Mouse (Mus musculus): ENCODE measurements around the gene Sema7a. TPM values are rescaled to one million over a fixed set of nuclear protein-coding genes. Genes with fewer than 3 reads are reported as not detected.

Gene Sema7a
- polyA plus RNA-seq (2011; ENCODE audit: insufficient read length, low read depth, missing spikeins), result 6.5 and 17.5 TPM in 2 replicates

DNA sequence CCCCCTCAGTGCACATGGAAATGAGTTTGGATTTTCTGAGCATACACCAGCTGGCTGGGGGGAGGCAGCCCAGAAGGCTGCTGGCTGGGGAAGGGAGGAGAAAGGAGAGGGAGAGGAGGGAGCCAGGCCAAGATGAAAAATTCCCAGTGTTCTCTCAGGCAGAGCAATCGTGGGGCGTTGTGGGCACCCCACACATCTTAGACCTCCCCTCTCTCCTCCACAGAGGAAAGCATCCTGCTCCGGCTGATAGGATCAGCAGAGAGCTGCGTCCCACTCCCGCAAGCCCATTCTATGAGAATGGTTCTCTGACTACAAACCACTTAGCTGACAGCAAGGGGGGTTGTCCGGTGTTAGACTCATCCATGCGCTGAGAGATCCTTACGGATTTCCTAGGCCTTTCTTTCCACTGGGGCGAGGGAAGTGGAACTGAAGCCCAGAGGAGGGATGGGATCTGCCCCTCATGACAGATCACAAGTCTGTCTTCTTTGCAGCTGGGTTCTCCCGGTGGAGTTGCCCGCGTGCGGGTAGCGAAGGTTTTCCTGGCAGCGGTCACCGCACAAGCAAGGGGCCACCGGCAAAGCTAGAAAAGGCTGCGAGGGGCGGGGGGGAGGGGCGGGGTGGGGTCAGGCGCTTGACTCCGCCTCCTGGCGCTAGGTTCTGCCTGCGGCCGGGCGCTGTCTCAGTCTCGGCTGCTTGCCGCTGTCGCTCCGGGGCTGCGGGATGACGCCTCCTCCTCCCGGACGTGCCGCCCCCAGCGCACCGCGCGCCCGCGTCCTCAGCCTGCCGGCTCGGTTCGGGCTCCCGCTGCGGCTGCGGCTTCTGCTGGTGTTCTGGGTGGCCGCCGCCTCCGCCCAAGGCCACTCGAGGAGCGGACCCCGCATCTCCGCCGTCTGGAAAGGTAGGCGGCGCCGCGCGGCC, at the start of gene Sema7a:
Sema7a (plus strand) TSS at position 682 of the 918 bp plus-strand sequence.
- Histone ChIP-seq H3K27ac (ENCODE audit: insufficient read depth, low read length) (peak within 1 kb of the TSS; percentile 42; the same call in 1 of the 2 replicates), H3K4me3 (ENCODE audit: insufficient read depth, low read length) (peak within 1 kb of the TSS; percentile 63)
- TF ChIP-seq POLR2A (IDR thresholded peaks at IDR 0.05; ENCODE audit: low read depth, low read length), result peak; percentile 80; the same call in 1 of the 2 replicates
- no peak for TF ChIP-seq CTCF (IDR thresholded peaks at IDR 0.05; ENCODE audit: borderline replicate concordance, insufficient read depth, low read length)

DNA sequence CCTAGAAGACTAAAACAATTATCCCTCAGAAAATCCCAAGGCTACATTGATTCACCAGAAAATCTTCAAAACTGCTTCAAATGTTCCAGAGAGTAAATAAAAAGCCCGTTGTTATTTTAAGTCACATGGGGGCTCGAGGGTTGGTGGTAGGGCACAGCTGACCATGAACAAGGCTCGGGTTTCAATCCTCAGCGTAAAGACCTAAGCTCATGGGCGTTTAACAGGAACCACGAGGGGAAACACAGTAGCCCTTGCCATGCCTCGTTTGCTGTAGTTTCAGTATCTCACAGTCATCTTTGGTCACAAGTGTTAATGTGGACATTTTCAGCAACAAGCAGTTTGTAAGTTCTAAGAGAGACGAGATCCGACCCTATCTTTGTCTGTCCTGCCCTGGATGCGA, 39.4 kb upstream of the Sema7a start:
- TF ChIP-seq CTCF (IDR thresholded peaks at IDR 0.05; ENCODE audit: borderline replicate concordance, insufficient read depth, low read length), result no peak
- H3K27ac ChIP-seq (ENCODE audit: insufficient read depth, low read length), result no peak overlapping the region
- no peak overlapping the region for H3K4me3 ChIP-seq (ENCODE audit: insufficient read depth, low read length)
- H3K4me1 ChIP-seq (ENCODE audit: control insufficient read depth, insufficient read depth, low read length), result no peaks in the 10 kb centered on the region

More for the DNA sequence above, at the start of gene Sema7a:
- peaks cover 10% of the 10 kb centered on the region for H3K4me1 ChIP-seq (ENCODE audit: control insufficient read depth, insufficient read depth, low read length)

DNA sequence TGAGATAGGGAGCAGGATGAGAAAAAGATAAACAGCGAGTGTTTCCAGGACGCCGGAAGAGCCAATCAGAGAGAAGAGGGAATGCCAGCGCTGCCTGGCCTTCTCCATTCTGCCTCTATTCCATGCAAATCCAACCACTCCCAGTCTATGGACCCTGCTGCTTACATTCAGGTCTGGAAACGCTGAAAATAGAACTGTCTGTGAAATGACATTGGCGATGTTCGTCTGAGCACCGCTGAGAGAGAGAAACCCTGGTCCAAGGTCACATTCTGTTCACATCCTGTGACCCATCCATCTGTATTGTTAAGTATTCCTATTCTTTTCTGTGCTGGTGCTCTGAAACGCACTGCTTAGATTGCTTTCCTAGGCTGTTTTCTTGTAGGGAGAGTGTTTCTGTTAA, 38.7 kb upstream of the Sema7a start:
- no peak overlapping the region for H3K4me3 ChIP-seq (ENCODE audit: insufficient read depth, low read length)
- no peaks in the 10 kb centered on the region for H3K4me1 ChIP-seq (ENCODE audit: control insufficient read depth, insufficient read depth, low read length)
- no peak overlapping the region for H3K27ac ChIP-seq (ENCODE audit: insufficient read depth, low read length)
- TF ChIP-seq POLR2A (IDR thresholded peaks at IDR 0.05; ENCODE audit: low read depth, low read length), result no peak
- no peak for TF ChIP-seq CTCF (IDR thresholded peaks at IDR 0.05; ENCODE audit: borderline replicate concordance, insufficient read depth, low read length)

DNA sequence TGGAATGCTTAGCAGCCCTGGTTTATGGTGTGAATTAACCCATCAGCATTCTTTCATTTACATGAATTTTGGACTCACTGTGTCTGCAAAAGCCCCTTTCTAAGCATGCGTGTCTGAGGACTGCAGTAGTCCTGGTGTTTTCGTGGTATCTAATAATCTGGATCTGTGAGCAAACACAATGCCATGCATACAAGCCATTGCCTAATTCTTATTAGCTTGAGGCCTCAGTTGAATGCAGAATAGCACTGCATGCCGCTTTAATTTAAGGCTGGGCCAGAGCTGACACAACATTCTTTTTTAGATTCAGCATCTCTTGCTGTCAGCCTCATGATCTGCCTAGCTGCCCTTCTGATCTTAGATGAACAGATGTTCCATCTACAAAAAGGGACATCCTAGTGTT, 38.3 kb upstream of the Sema7a start:
- no peak for TF ChIP-seq CTCF (IDR thresholded peaks at IDR 0.05; ENCODE audit: borderline replicate concordance, insufficient read depth, low read length)
- no peak for TF ChIP-seq POLR2A (IDR thresholded peaks at IDR 0.05; ENCODE audit: low read depth, low read length)
- Histone ChIP-seq H3K4me3 (ENCODE audit: insufficient read depth, low read length) (no peak overlapping the region), H3K27ac (ENCODE audit: insufficient read depth, low read length) (no peak overlapping the region)

DNA sequence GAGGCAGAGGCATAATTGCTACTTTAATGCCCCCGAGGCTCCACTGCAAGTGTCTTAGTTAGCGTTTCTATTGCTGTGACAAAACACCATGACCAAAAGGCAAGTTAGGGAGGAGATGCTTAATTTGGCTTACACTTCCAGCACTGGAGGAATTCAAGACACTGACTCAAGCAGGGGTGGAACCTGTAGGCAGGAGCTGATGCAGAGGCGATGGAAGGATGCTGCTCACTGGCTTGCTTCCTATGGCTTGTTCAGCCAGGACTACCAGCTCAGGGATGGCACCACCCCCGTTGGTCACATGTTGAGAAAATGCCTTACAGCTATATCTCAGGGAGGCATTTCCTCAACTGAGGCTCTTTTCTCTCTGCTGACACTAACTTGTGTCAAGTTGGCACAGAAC, 37.8 kb upstream of the Sema7a start:
- H3K4me1 ChIP-seq (ENCODE audit: control insufficient read depth, insufficient read depth, low read length), result no peaks in the 10 kb centered on the region
- no peak overlapping the region for H3K27ac ChIP-seq (ENCODE audit: insufficient read depth, low read length)
- TF ChIP-seq POLR2A (IDR thresholded peaks at IDR 0.05; ENCODE audit: low read depth, low read length) (no peak), CTCF (IDR thresholded peaks at IDR 0.05; ENCODE audit: borderline replicate concordance, insufficient read depth, low read length) (no peak)
- no peak overlapping the region for H3K4me3 ChIP-seq (ENCODE audit: insufficient read depth, low read length)

More for the DNA sequence above, 38.3 kb upstream of the Sema7a start:
- no peaks in the 10 kb centered on the region for H3K4me1 ChIP-seq (ENCODE audit: control insufficient read depth, insufficient read depth, low read length)

DNA sequence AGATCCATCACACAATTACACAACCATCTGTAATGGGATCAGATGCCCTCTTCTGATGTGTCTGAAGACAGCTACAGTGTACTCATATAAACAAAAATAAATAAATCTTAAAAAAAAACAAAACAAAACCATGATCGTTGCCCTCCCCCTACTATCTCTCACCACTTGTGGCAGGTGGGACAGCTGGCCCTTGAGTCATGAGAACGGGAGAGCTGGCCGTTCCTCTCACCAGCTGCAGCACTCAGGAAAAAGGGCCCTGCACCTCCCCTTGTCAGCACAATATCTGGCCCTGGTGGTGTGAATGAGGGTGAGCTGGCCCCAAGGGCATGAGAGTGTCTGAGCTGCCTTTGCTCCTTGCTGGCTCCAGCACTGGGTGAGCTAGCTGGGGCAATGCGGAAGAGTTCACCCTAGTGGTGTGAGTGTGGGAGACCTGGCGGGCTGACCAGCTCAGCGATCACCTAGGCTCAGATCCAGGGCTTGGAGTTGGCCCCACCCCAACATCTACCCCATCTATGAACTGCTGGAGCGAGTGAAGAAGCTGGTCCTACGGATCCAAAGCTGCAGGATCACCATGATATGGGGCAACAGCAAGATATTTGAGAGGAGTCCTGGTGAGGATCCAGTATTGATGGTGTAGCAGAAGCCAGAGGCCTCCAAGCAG, 36.2 kb upstream of the Sema7a start:
- Histone ChIP-seq H3K27ac (ENCODE audit: insufficient read depth, low read length) (no peak overlapping the region), H3K4me3 (ENCODE audit: insufficient read depth, low read length) (no peak overlapping the region), H3K4me1 (ENCODE audit: control insufficient read depth, insufficient read depth, low read length) (no peaks in the 10 kb centered on the region)
- TF ChIP-seq CTCF (IDR thresholded peaks at IDR 0.05; ENCODE audit: borderline replicate concordance, insufficient read depth, low read length) (no peak), POLR2A (IDR thresholded peaks at IDR 0.05; ENCODE audit: low read depth, low read length) (no peak)

DNA sequence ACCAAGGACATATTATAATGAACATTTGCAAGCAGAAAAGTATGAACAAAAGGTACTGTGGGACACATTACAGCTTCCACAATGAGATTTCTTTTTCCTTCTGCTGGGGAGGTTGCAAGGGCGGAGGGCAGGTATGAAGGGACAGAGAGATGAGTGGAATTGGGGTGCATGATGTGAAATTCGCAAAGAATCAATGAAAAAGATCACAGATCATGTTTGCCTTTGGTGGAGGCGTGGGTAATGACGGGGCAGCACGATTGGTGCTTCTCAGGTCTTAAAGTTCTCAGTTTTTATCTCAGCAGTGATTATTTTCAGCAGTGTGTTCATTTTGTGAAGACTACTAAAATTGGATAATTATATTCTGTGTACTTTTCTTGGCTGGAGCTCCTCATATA, 35.7 kb upstream of the Sema7a start:
- H3K4me3 ChIP-seq (ENCODE audit: insufficient read depth, low read length), result no peak overlapping the region
- no peaks in the 10 kb centered on the region for H3K4me1 ChIP-seq (ENCODE audit: control insufficient read depth, insufficient read depth, low read length)
- TF ChIP-seq CTCF (IDR thresholded peaks at IDR 0.05; ENCODE audit: borderline replicate concordance, insufficient read depth, low read length) (no peak), POLR2A (IDR thresholded peaks at IDR 0.05; ENCODE audit: low read depth, low read length) (no peak)
- H3K27ac ChIP-seq (ENCODE audit: insufficient read depth, low read length), result no peak overlapping the region

DNA sequence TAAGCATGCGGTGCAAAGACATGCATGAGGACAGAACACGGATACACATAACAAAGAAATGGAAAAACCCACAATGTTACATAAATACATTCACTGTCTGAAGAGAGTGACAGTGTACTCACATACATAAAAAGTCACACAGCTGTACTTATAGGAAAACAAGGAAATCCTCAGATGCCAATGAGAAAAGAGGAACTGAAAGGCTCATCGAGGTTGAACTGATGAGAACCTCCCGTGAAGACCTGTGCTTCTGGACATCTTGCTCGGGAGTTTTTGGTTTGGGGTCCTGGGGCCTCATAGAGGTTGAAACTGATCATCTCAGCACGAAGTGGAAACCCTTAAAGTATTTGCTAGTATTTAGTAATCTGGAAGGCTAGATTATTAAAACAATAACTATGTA, 32.7 kb upstream of the Sema7a start:
- peaks cover 4% of the 10 kb centered on the region for H3K4me1 ChIP-seq (ENCODE audit: control insufficient read depth, insufficient read depth, low read length)
- H3K4me3 ChIP-seq (ENCODE audit: insufficient read depth, low read length), result no peak overlapping the region
- H3K27ac ChIP-seq (ENCODE audit: insufficient read depth, low read length), result no peak overlapping the region
- TF ChIP-seq CTCF (IDR thresholded peaks at IDR 0.05; ENCODE audit: borderline replicate concordance, insufficient read depth, low read length) (no peak), POLR2A (IDR thresholded peaks at IDR 0.05; ENCODE audit: low read depth, low read length) (no peak)

DNA sequence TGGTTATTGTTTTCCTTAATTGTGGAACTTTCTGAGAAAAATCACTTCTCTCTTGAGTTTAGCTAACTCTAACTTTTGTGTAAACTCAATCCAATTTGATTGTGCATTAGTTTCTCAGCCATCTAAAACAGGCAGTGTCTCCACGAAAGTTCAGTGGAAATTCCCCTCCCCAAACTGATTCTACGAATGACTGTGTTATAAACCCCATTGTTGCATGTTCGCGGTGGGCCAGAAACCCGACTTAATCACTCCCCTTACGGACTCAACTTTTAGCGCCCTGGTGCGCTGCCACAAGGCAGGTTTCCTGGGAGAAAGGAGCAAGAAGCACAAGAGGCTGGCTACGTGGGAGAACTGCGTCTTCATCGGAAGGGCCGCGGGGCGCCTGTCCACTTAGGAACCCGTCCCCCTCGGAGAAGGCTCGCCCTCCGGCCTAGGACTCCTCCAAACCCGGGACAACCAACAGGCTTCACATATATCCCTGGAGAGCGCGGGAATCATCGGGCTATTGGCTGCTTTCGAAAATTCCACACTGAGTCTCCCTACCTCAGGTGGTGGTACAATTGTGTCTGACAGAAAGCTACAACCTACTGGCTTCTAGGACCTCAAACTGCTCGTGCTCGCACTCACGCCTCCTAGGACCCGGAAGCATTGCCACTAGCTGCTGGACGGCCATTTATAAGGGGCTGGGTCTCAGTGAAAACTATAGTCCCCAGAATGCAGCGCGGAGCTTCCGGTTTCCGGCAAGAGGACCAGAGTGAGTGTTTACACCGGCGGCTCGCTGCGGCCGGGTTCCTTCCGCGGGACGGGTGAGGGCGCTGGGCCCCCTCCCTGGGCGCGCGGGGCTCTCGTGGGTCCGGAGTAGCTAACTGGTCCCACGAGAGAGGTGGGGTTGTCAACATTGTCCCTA, 29.4 kb upstream of the Sema7a start, which contains the start of gene Ubl7:
Ubl7 (plus strand) TSS at position 726 of the 907 bp plus-strand sequence.
- TF ChIP-seq CTCF (IDR thresholded peaks at IDR 0.05; ENCODE audit: borderline replicate concordance, insufficient read depth, low read length) (no peak), POLR2A (IDR thresholded peaks at IDR 0.05; ENCODE audit: low read depth, low read length) (peak; percentile 97)
- Histone ChIP-seq H3K4me1 (ENCODE audit: control insufficient read depth, insufficient read depth, low read length) (peaks cover 4% of the 10 kb centered on the region), H3K27ac (ENCODE audit: insufficient read depth, low read length) (peak within 1 kb of the TSS; percentile 60), H3K4me3 (ENCODE audit: insufficient read depth, low read length) (peak within 1 kb of the TSS; percentile 73)

Measured in embryonic fibroblast, embryonic 13.5 days (primary cell).